Mouse (Mus musculus): Measurements from ENCODE around the gene Tor1aip2. TPM values are rescaled to one million over a fixed set of nuclear protein-coding genes. Genes with fewer than 3 reads are reported as not detected.

The Tor1aip2 gene
- total RNA-seq, 2 experiments from 2014 or later: 53.6 to 55.9 TPM

GRCm38 (mm10) chr1:156090042-156090441, 54.8 kb downstream of the Tor1aip2 start:
- DNase-seq (ENCODE audit: low spot score in 2 of 2): no peak
- intact Hi-C loops (cut with DNase I): no loop called here

- DNase-seq (ENCODE audit: low spot score in 2 of 2): no peak
- intact Hi-C loops (cut with DNase I): no loop called here
Observed at GRCm38 (mm10) chr1:156091811-156092210, 56.6 kb downstream of the Tor1aip2 start.

- intact Hi-C loops (cut with DNase I): no loop called here
- no peak for DNase-seq (ENCODE audit: low spot score in 2 of 2)
Observed at GRCm38 (mm10) chr1:156103763-156104162, 68.6 kb downstream of the Tor1aip2 start.

GRCm38 (mm10) chr1:156105381-156105780, 70.2 kb downstream of the Tor1aip2 start:
- intact Hi-C loops (cut with DNase I): no loop called here
- DNase-seq (ENCODE audit: low spot score in 2 of 2): no peak

- DNase-seq (ENCODE audit: low spot score in 2 of 2): no peak
- intact Hi-C loops (cut with DNase I): no loop called here
Observed at GRCm38 (mm10) chr1:156107424-156107823, 72.2 kb downstream of the Tor1aip2 start.

- intact Hi-C loops (cut with DNase I): no loop called here
- DNase-seq (ENCODE audit: low spot score in 2 of 2): peak in 1 of 2 experiments; percentile 12
Observed at GRCm38 (mm10) chr1:156108400-156108799, 73.2 kb downstream of the Tor1aip2 start.

- no peak for DNase-seq (ENCODE audit: low spot score in 2 of 2)
- intact Hi-C loops (cut with DNase I): no loop called here
Observed at GRCm38 (mm10) chr1:156111090-156111489, 75.9 kb downstream of the Tor1aip2 start.

- intact Hi-C loops (cut with DNase I): no loop called here
- no peak for DNase-seq (ENCODE audit: low spot score in 2 of 2)
Observed at GRCm38 (mm10) chr1:156111728-156112127, 76.5 kb downstream of the Tor1aip2 start.

- DNase-seq (ENCODE audit: low spot score in 2 of 2): no peak
- intact Hi-C loops (cut with DNase I): no loop called here
Observed at GRCm38 (mm10) chr1:156112142-156112541, 76.9 kb downstream of the Tor1aip2 start.

- intact Hi-C loops (cut with DNase I): no loop called here
- DNase-seq (ENCODE audit: low spot score in 2 of 2): no peak
Observed at GRCm38 (mm10) chr1:156113884-156114499, 78.8 kb downstream of the Tor1aip2 start.

- intact Hi-C loops (cut with DNase I): no loop called here
- no peak for DNase-seq (ENCODE audit: low spot score in 2 of 2)
Observed at GRCm38 (mm10) chr1:156116770-156117169, 81.6 kb downstream of the Tor1aip2 start.

Other genes with a start within 250 kb of the Tor1aip2 start
- gene Qsox1, start 222.5 kb upstream of the Tor1aip2 start, total RNA-seq (2021): 10 to 100 TPM; 27.1 to 34.2 TPM
- 10 to 100 TPM; 36.5 to 39.5 TPM for gene Cep350, start 62.1 kb upstream of the Tor1aip2 start, total RNA-seq (2021)
- 10 to 100 TPM; 22.6 to 24.9 TPM for gene Tor1aip1, start 1.1 kb downstream of the Tor1aip2 start, total RNA-seq (2021)
- gene Fam163a, start 169.6 kb downstream of the Tor1aip2 start, total RNA-seq (2021): 10 to 100 TPM in 1 of 2 experiments, 1 to 10 TPM in 1; 8.3 to 11.9 TPM